Mouse (Mus musculus) neural tube, embryonic 13.5 days (tissue): ENCODE results near the gene Sat2. TPM values are rescaled to one million over a fixed set of nuclear protein-coding genes. Genes with fewer than 3 reads are reported as not detected.

Source experiments
- ATAC-seq: fragments of 200-750 bp; cut with Nextera tagmentation; 2 replicates; pipeline ENCODE4 v1.8.0; 2017; ENCODE audit warnings: low read depth, mild to moderate bottlenecking, moderate TSS enrichment, moderate library complexity
- H3K27ac ChIP-seq: fragments of 300-500 bp; sonication (generic); replicated peaks from 2 replicates; pipeline ENCODE4 v1.5.1; 2015; ENCODE audit warnings: moderate library complexity, mild to moderate bottlenecking, inconsistent platforms
- H3K27me3 ChIP-seq: fragments of 300-500 bp; sonication (generic); 2 replicates; pipeline ENCODE4 v1.6.1; 2015; ENCODE audit warnings: mild to moderate bottlenecking, inconsistent platforms
- H3K36me3 ChIP-seq: fragments of 300-500 bp; sonication (generic); 2 replicates; pipeline ENCODE4 v1.6.1; 2015; ENCODE audit warnings: mild to moderate bottlenecking, inconsistent platforms
- H3K4me1 ChIP-seq: fragments of 300-500 bp; sonication (generic); replicated peaks from 2 replicates; pipeline ENCODE4 v1.6.1; 2015; ENCODE audit warnings: inconsistent platforms
- H3K4me2 ChIP-seq: fragments of 300-500 bp; sonication (generic); 2 replicates; pipeline ENCODE4 v1.6.1; 2015; ENCODE audit warnings: inconsistent platforms, mild to moderate bottlenecking, moderate library complexity
- H3K4me3 ChIP-seq: fragments of 300-500 bp; sonication (generic); 2 replicates; pipeline ENCODE4 v1.5.1; 2015; ENCODE audit warnings: mild to moderate bottlenecking, inconsistent platforms
- H3K9ac ChIP-seq: fragments of 300-500 bp; sonication (generic); 2 replicates; pipeline ENCODE4 v1.6.1; 2015; ENCODE audit warnings: moderate library complexity, mild to moderate bottlenecking, inconsistent platforms
- H3K9me3 ChIP-seq: fragments of 300-500 bp; sonication (generic); 2 replicates; pipeline ENCODE4 v1.6.1; 2016; ENCODE audit warnings: inconsistent platforms
- WGBS: fragments of 180-500 bp; shearing (Covaris S2); methylation state at CpG from one replicate; pipeline ENCODE4 v1.1.7; 2015; 5-methylcytosine and 5-hydroxymethylcytosine counted together
- polyA plus RNA-seq: library from polyadenylated mRNA; unstranded; fragments of >200 nt; fragmentation: Nextera tagmentation; extraction: Ambion mirVana; gene quantifications from 2 replicates; pipeline ENCODE4 v1.2.1, GENCODE M21; 2015

The Sat2 gene
- 22.6 and 27.5 TPM in 2 replicates for polyA plus RNA-seq

DNA sequence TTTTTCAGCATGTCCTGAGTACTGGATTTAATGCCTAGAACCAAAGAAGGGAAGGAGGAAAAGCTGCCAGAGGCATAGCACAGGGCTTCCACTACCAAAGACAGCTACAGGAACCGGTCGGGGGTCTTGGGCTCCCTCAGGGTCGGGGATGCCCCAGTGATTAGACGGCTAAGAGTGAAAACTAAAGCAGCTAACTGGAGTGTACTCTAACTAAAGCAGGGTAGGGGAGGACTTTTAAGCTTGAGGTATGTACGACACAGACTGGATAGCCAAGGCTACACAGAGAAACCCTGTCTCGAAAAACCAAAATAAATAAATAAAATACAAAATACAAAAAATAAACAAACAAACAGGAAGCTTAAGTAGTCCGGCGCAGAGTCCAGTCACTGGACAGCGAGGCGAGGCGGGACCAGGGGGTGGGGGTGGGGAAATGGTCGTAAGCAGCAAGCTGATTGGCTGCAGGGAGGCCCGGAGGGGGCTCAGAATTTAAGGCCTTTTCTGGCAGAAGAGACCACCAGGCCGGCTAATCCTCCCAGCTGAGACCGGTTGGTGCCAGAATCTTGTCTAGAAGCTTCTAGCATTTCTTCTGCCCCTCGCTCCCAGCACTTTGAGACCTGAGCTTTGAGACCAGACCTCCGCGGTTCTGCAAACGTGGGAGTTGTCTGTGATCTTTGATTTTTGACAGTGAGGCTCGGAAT is at the start of gene Sat2:
Gene Sat2 (plus strand): TSS at position 454 of the 698 bp plus-strand sequence.
- Histone ChIP-seq H3K27me3 (no peaks in the 10 kb centered on the region), H3K4me1 (peaks cover 11% of the 10 kb centered on the region)

DNA sequence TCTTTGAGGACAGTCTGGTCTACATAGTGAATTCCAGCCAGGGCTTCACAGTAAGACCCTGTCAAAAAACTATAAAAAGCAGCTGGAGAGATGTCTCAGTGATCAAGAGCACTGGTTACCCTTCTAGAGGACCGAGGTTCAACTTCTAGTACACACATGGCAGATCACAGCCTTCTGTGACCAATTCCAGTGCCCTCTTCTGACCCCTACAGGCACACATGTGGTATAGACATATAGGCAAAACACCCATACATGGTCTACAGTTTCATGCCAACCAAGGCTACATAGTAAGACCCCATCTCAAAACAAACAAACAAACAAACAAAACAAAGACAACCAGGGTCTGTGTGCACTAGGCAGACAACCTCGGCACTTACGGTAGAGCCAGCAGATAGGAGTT is 46.6 kb upstream of the Sat2 start:
- WGBS: 68% methylated on average over 3 of the region's 3 CpGs
- Histone ChIP-seq H3K27ac (no peak overlapping the region), H3K4me2 (no peak overlapping the region), H3K9ac (0 out of 2 replicates have a peak overlapping the region, but pooled peaks have one; percentile 31), H3K4me3 (no peak overlapping the region), H3K4me1 (peaks cover 38% of the 10 kb centered on the region), H3K9me3 (no peaks in the 10 kb centered on the region), H3K27me3 (no peaks in the 10 kb centered on the region), H3K36me3 (peaks cover 24% of the 10 kb centered on the region)
- no peak for ATAC-seq

More for the DNA sequence above, at the start of gene Sat2:
- WGBS: 1% methylated on average over 20 of the region's 20 CpGs
- no peaks in the 10 kb centered on the region for H3K9me3 ChIP-seq
- peak within 1 kb of the TSS; percentile 84 for H3K27ac ChIP-seq
- peak; percentile 81 for ATAC-seq
- H3K4me3 ChIP-seq: peak within 1 kb of the TSS; percentile 52
- no peaks in the 10 kb centered on the region for H3K36me3 ChIP-seq
- peak within 1 kb of the TSS; percentile 80 for H3K9ac ChIP-seq
- H3K4me2 ChIP-seq: peak within 1 kb of the TSS; percentile 82

DNA sequence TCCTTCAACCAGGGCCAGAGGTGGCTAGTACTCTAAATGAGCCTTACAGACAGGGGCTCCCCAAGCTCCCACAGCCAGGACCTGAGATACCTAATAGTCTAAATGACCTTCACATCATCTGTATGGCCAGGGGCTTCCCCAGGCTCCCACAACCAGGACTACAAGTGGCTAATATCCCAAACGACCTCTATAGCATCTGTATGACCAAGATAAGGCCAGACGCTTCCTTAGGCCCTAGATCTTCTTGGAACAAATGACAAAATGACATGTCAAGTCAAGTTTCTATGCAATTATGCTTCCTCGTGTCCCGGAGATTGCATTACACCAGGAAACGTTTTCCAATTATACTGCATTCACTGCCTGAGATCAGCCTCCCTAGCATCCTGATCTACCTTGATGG is 45.5 kb upstream of the Sat2 start:
- Histone ChIP-seq H3K9me3 (no peaks in the 10 kb centered on the region), H3K4me2 (no peak overlapping the region), H3K36me3 (peaks cover 14% of the 10 kb centered on the region), H3K4me3 (no peak overlapping the region), H3K27ac (no peak overlapping the region), H3K9ac (no peak overlapping the region), H3K4me1 (peaks cover 38% of the 10 kb centered on the region), H3K27me3 (no peaks in the 10 kb centered on the region)
- ATAC-seq: no peak
- WGBS: 81% methylated on average over 5 of the region's 5 CpGs

DNA sequence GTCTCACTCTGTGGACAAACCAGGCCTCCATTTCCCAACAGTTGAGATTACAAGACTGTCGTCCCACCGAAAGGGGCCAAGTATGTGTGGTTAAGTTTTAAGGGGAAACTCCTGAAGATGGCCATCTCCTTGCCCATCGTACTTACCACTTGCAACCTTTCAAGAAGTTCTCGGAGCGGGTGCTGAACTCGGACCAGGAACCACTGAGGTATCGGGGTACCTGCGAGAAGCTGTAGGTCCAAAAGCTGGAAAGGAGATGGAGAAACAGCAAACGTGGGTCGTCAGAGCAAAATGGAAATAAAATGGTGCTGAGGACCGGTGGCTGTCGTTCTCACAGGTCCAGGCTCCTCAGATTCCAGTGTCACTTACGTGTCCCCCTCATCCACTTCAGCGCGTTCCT is 43.5 kb upstream of the Sat2 start:
- H3K27me3 ChIP-seq: no peaks in the 10 kb centered on the region
- no peak for ATAC-seq
- peaks cover 53% of the 10 kb centered on the region for H3K4me1 ChIP-seq
- peak overlapping the region; percentile 82 for H3K9ac ChIP-seq
- peak overlapping the region; percentile 75 for H3K4me3 ChIP-seq
- peak overlapping the region; percentile 83 for H3K4me2 ChIP-seq
- WGBS: 16% methylated on average over 15 of the region's 15 CpGs
- no peaks in the 10 kb centered on the region for H3K36me3 ChIP-seq
- no peak overlapping the region for H3K27ac ChIP-seq
- H3K9me3 ChIP-seq: no peaks in the 10 kb centered on the region

DNA sequence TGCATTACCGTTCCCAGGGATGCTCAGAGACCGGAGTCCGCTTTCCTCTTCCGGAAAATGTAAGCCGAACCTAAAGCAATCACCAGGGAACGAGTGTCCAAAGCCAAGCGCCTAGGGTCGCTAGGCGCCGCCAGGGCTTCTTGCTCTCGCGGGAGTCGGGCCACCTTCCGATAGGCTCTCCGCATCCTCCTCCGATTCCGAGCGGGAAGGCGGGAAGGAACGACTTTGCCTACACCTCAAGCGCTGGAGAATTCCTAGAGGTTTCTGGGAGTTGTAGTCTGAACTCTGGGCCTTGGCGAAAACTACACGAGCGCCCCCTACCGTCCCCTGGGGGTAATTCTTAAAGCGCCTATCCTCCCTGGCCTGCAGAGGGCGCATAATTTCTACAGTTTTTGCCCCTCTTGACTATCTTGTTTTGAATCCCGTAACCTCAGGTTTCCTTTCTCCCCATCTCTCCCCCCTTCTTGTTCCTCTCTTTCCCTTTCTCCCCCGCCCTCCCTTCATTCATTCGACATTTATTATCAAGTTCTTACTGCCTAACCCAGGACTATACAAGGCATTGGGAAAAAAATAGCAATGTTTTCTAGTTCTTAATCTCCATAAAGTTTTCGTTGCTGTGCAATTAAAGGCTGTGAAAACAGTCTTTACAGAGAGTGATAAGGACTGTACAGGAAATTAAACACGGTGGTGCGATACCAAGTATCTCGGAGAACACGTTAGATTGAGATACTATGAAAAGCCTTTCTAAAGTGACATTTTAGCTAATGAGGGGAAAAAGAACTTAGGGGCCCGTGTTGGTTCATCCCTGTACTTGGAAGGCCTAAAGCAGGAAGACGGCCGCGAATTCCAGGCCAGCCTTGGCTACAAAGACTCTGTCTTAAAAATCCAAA is 42.5 kb upstream of the Sat2 start:
- peak overlapping the region; percentile 83 for H3K4me2 ChIP-seq
- H3K9me3 ChIP-seq: no peaks in the 10 kb centered on the region
- H3K27ac ChIP-seq: peak overlapping the region; percentile 91
- H3K4me3 ChIP-seq: peak overlapping the region; percentile 75
- H3K27me3 ChIP-seq: no peaks in the 10 kb centered on the region
- H3K4me1 ChIP-seq: peaks cover 53% of the 10 kb centered on the region
- H3K9ac ChIP-seq: peak overlapping the region; percentile 82
- H3K36me3 ChIP-seq: no peaks in the 10 kb centered on the region
- 2% methylated on average over 39 of the region's 39 CpGs for WGBS
- ATAC-seq: peak; percentile 90

DNA sequence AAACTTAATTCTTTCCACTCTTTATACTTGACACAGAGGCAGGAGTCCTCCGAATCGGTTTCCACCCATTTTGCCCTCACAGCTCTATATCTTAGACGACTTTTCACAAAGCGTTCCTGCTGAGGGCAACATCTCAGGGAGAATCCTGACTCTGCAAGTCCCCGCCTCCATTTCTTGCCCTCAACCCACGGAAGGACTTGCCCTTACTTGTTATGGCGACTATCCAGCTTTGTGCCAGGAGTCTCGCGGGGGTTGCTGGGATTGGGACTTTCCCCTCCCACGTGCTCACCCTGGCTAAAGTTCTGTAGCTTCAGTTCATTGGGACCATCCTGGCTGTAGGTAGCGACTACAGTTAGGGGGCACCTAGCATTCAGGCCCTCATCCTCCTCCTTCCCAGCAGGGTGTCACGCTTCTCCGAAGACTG is 41.7 kb upstream of the Sat2 start, which contains the start of the genes Wrap53 and Trp53:
Gene Wrap53 (minus strand): TSS at position 165 of the 424 bp plus-strand sequence.
Gene Trp53 (plus strand): TSS at position 269 of the 424 bp plus-strand sequence.
- WGBS: 1% methylated on average over 13 of the region's 13 CpGs
- Histone ChIP-seq H3K9me3 (no peaks in the 10 kb centered on the region), H3K36me3 (no peaks in the 10 kb centered on the region), H3K27me3 (no peaks in the 10 kb centered on the region), H3K4me1 (peaks cover 51% of the 10 kb centered on the region), H3K4me3 (peak within 1 kb of the TSS; percentile 75), H3K4me2 (peak within 1 kb of the TSS; percentile 83), H3K9ac (peak within 1 kb of the TSS; percentile 82), H3K27ac (peak within 1 kb of the TSS; percentile 91)
- peak; percentile 73 for ATAC-seq

DNA sequence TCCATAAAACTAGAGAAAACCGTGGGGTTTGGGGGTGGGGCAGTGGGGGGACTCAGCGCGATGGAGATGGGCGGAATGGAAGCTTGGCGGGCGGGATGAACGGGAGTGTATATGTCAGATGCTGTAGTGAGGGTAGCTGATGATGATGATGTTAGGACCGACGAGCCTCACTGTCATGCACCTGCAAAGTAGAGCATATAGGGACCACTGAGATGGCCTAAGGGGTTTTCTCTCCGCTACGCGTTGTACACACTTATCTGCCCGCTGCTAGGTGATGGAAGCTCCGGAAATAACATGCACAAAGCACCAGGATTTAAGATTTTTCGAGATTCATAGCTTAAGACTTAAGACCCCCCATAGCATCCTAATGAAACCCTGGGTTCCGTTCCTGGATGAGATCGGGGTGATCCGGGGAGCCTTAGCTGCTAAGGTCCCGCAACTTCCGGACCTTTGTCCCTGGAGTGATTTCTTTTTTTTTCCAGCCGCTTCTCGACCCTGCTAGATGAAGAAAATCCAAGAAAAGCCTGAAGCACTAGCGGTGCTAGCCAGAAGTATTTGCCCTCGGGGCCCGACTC is 41.2 kb upstream of the Sat2 start:
- H3K4me3 ChIP-seq: peak overlapping the region; percentile 75
- H3K4me1 ChIP-seq: peaks cover 48% of the 10 kb centered on the region
- peak overlapping the region; percentile 79 for H3K9ac ChIP-seq
- H3K27me3 ChIP-seq: no peaks in the 10 kb centered on the region
- ATAC-seq: peak; percentile 8
- H3K36me3 ChIP-seq: no peaks in the 10 kb centered on the region
- H3K4me2 ChIP-seq: peak overlapping the region; percentile 83
- no peaks in the 10 kb centered on the region for H3K9me3 ChIP-seq
- peak overlapping the region; percentile 91 for H3K27ac ChIP-seq
- WGBS: under 1% methylated on average over 25 of the region's 25 CpGs

DNA sequence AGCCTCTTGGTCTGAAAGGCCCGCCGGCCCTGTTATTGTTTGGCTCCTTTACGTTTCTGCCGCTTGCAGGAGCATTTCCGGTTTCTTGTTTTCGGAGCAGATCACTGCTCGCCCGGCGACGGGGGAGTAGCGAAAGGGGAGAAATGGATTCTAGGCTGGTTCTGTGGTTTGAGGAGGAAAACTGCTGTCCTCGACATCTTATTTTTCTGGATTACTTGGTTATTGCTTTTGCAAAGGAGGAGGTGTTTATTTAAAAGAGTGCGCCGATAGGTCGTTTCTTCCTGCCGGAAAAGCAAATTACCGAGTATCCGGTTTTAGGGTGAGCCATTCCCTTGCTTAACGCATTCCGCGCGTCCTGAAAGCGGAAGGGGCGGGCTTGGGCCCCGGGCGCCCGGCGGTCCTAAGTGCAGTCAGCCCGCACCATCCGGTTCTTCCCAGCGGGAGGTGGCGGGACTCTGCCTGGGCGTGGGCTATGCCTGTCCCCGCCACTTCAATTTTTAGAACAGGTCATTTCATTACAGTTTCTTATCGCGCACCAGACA is 40.6 kb upstream of the Sat2 start:
- peak overlapping the region; percentile 83 for H3K4me2 ChIP-seq
- H3K4me1 ChIP-seq: peaks cover 47% of the 10 kb centered on the region
- H3K27ac ChIP-seq: peak overlapping the region; percentile 91
- H3K36me3 ChIP-seq: no peaks in the 10 kb centered on the region
- under 1% methylated on average over 36 of the region's 36 CpGs for WGBS
- peak overlapping the region; percentile 79 for H3K9ac ChIP-seq
- H3K9me3 ChIP-seq: no peaks in the 10 kb centered on the region
- no peaks in the 10 kb centered on the region for H3K27me3 ChIP-seq
- ATAC-seq: peak; percentile 84
- peak overlapping the region; percentile 75 for H3K4me3 ChIP-seq

DNA sequence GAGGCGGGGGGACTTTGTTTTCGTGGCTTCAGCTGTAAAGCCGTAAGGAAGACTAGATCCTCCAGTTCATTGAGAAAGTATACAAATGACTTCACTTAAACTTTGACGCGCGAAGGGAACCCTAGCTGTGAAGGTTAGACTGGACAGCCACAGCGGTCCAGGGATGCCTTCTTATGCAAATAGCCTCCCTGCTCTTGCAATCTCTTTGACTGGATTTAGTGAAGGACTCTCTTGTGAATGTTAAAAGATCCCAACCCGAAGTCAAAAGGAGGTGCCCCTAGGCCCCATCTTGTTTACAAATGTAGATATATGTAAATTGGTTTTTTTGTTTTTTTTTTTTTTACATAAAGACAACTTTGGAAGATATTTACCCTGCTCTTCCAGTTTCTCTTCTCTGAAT is 40.0 kb upstream of the Sat2 start:
- peak overlapping the region; percentile 79 for H3K9ac ChIP-seq
- WGBS: 1% methylated on average over 8 of the region's 8 CpGs
- no peak for ATAC-seq
- peak overlapping the region; percentile 75 for H3K4me3 ChIP-seq
- no peaks in the 10 kb centered on the region for H3K9me3 ChIP-seq
- H3K4me2 ChIP-seq: peak overlapping the region; percentile 83
- H3K4me1 ChIP-seq: peaks cover 41% of the 10 kb centered on the region
- peak overlapping the region; percentile 91 for H3K27ac ChIP-seq
- no peaks in the 10 kb centered on the region for H3K27me3 ChIP-seq
- no peaks in the 10 kb centered on the region for H3K36me3 ChIP-seq

DNA sequence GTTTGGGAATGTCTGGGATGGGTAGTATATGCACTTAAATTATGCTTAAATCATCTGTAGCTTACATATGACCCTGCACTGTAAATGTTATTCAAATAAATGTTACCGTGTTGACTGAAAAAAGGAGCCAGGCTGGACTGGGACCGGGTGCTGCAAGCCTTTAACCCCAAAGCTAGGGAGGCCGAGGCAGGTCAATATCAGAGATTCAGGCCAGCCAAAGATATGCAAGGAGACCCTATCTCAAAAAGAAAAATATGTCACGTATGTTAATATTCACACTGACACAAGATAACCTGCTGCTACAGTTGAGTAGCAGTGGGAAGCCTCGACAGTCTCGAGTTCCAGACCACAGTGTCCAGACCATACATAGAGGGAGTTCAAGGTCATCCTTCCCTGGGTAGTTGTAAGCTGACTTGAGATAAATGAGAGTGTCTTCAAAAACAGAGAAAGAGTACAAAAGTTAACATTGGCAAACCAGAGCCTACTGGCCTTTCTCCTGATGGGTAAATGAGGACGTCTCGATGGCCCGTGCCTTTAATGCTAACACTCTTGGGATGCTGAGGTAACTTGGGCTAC is 39.5 kb upstream of the Sat2 start:
- Histone ChIP-seq H3K9me3 (no peaks in the 10 kb centered on the region), H3K27ac (peak overlapping the region; percentile 91; the same call in 1 of the 2 replicates), H3K4me1 (peaks cover 36% of the 10 kb centered on the region), H3K4me3 (peak overlapping the region; percentile 75), H3K9ac (peak overlapping the region; percentile 79), H3K4me2 (peak overlapping the region; percentile 83), H3K36me3 (peaks cover 4% of the 10 kb centered on the region), H3K27me3 (no peaks in the 10 kb centered on the region)
- WGBS: 60% methylated on average over 9 of the region's 9 CpGs
- no peak for ATAC-seq

DNA sequence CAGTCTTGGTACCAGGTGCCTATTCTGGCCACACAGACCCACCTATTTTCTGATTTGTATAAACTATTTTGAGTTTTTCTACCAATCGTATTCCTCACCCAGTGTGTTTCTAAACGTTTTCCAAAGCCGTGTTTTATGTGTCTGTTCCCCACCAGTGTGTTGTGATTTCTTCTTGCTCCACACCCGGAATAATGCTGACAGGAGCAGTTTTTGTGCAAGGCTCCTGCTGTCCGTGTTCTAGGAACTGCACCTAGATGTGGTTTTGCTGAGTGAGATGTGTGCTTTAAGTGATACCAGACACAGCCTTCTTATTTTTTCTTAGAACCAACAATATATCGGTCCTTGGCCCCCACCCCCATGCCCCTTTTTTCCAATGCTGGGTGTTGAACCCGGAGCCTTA is 37.8 kb upstream of the Sat2 start:
- Histone ChIP-seq H3K4me1 (peaks cover 22% of the 10 kb centered on the region), H3K4me2 (no peak overlapping the region), H3K27ac (no peak overlapping the region), H3K9me3 (no peaks in the 10 kb centered on the region), H3K27me3 (no peaks in the 10 kb centered on the region), H3K9ac (no peak overlapping the region), H3K36me3 (peaks cover 21% of the 10 kb centered on the region), H3K4me3 (no peak overlapping the region)
- ATAC-seq: no peak
- 85% methylated on average over 7 of the region's 7 CpGs for WGBS
